Mouse (Mus musculus): ENCODE measurements around the gene Gm17545.
"Not testable (repeated sequence)": the region's sequence is repeated elsewhere in the genome, so short reads cannot be mapped to it uniquely, and the experiment has no call there.

GRCm38 (mm10) chr9:22453990-22454389 lies at the start of gene Gm17545:
- TF ChIP-seq CTCF (IDR thresholded peaks at IDR 0.05); POLR2A (IDR thresholded peaks at IDR 0.05; ENCODE audit: insufficient read depth, low read depth, low read length); EP300 (IDR thresholded peaks at IDR 0.05; ENCODE audit: insufficient read depth, low read depth, low read length): not testable (repeated sequence)

All from heart, adult 2 months (tissue).